In the genomic region with DNA sequence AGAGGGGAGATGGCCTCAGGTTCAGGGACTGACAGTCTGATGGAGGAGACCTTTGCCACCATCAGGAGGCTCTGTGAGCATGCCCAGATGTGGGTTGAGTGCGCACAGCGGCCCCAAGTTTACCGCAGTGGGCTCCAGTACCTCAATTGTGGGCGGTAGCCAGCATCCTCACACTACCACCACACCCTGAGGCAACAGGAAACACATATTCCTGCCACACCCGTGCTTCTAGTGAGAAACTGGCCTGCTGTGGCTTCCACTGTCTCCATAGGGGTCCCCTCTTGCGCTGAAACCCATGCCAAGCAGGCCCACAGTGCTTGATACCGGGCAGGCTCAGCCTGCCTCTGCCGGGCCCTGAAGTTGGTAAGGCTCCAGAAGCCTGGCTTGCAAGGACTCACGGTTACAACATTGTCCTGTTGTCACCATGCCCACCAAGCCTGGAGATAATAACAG, we compare ENCODE assay signal across 8 mouse cellular contexts. TPM values are rescaled to one million over a fixed set of nuclear protein-coding genes. Genes with fewer than 3 reads are reported as not detected.
DNase-seq lines count a peak whose midpoint lies in the region; ATAC-seq and TF ChIP-seq lines count a peak whose summit lies in the region.

No protein-coding gene starts in this region.

- H3K36me3 ChIP-seq in MEL (ENCODE audit: control insufficient read depth in 1 of 2, insufficient read depth in 2 of 2, low read length in 2 of 2), result peaks cover 0 to 18% of the 10 kb centered on the region in 2 experiments; a peak in 2 of 4 replicates
- no peaks in the 10 kb centered on the region for H3K36me3 ChIP-seq in limb, embryonic 15.5 days
- no peaks in the 10 kb centered on the region for H3K36me3 ChIP-seq in midbrain, embryonic 16.5 days (ENCODE audit: control insufficient read depth, insufficient read depth, low read length)

- peak overlapping the region; percentile 62 to 68 for H3K4me3 ChIP-seq in MEL (ENCODE audit: control insufficient read depth in 1 of 2, insufficient read depth in 1 of 2, low read depth in 2 of 2, low read length in 2 of 2)
- no peak overlapping the region for H3K4me3 ChIP-seq in limb, embryonic 15.5 days
- no peak overlapping the region for H3K4me3 ChIP-seq in midbrain, embryonic 16.5 days (ENCODE audit: low read depth, low read length)

- no peak for TF ChIP-seq RAD21 in MEL (IDR thresholded peaks at IDR 0.05; ENCODE audit: low read depth, low read length)

- H3K27me3 ChIP-seq in MEL (ENCODE audit: control insufficient read depth in 1 of 2, insufficient read depth in 2 of 2, low read length in 2 of 2), result no peaks in the 10 kb centered on the region
- H3K27me3 ChIP-seq in limb, embryonic 15.5 days, result no peaks in the 10 kb centered on the region
- no peaks in the 10 kb centered on the region for H3K27me3 ChIP-seq in midbrain, embryonic 16.5 days (ENCODE audit: control insufficient read depth, insufficient read depth, low read depth, low read length)

- TF ChIP-seq CTCF in MEL (IDR thresholded peaks at IDR 0.05 in 2 of 3, conservative IDR thresholded peaks at IDR 0.05 in 1 of 3; ENCODE audit: control insufficient read depth in 1 of 3, insufficient read depth in 1 of 3, low read depth in 2 of 3, low read length in 3 of 3, poor library complexity in 1 of 3, severe bottlenecking in 1 of 3), result no peak

- 45% methylated on average over 9 of the region's 9 CpGs for WGBS in limb, embryonic 15.5 days
- WGBS in midbrain, embryonic 16.5 days, result 52% methylated on average over 9 of the region's 9 CpGs

- H3K9me3 ChIP-seq in MEL (replicated peaks; ENCODE audit: insufficient read depth, low read length), result no peaks in the 10 kb centered on the region
- no peaks in the 10 kb centered on the region for H3K9me3 ChIP-seq in limb, embryonic 15.5 days
- H3K9me3 ChIP-seq in midbrain, embryonic 16.5 days (replicated peaks; ENCODE audit: control insufficient read depth, low read length, poor library complexity, severe bottlenecking), result no peaks in the 10 kb centered on the region

- H3K4me1 ChIP-seq in MEL (ENCODE audit: control insufficient read depth in 1 of 2, insufficient read depth in 2 of 2, low read length in 2 of 2), result peaks cover 9 to 29% of the 10 kb centered on the region in 2 experiments
- H3K4me1 ChIP-seq in limb, embryonic 15.5 days, result peaks cover 62% of the 10 kb centered on the region
- peaks cover 9% of the 10 kb centered on the region for H3K4me1 ChIP-seq in midbrain, embryonic 16.5 days (ENCODE audit: control insufficient read depth, insufficient read depth, low read length)

- ATAC-seq in limb, embryonic 15.5 days (ENCODE audit: insufficient number of reproducible peaks, low FRiP score, low TSS enrichment, low read depth), result no peak; the same call in 1 of the 2 replicates
- peak; percentile 56 for ATAC-seq in neutrophil, adult 5-6 weeks (ENCODE audit: extremely low read depth, insufficient number of reproducible peaks, low FRiP score, poor library complexity, severe bottlenecking)
- ATAC-seq in midbrain, embryonic 16.5 days, result no peak

- H3K4me2 ChIP-seq in limb, embryonic 15.5 days, result peak overlapping the region; percentile 1; the same call in 1 of the 2 replicates
- H3K4me2 ChIP-seq in midbrain, embryonic 16.5 days (ENCODE audit: low read length), result no peak overlapping the region

- peak; percentile 78 for DNase-seq in adrenal gland, postnatal 14 days
- DNase-seq in adrenal gland, adult 18-20 months (ENCODE audit: low spot score in 2 of 2), result no peak
- DNase-seq in MEL (ENCODE audit: low read depth, low spot score), result peak; percentile 87
- peak; percentile 48 for DNase-seq in heart, adult 8-10 months (ENCODE audit: low spot score)
- no peak for DNase-seq in embryo, embryonic 10 days (ENCODE audit: low spot score)

- peak overlapping the region; percentile 94 for H3K27ac ChIP-seq in MEL (ENCODE audit: control insufficient read depth, low read depth, low read length)
- H3K27ac ChIP-seq in limb, embryonic 15.5 days, result peak overlapping the region; percentile 73
- H3K27ac ChIP-seq in midbrain, embryonic 16.5 days (ENCODE audit: low read length), result no peak overlapping the region

- TF ChIP-seq EP300 in MEL (IDR thresholded peaks at IDR 0.05; ENCODE audit: low read depth in 1 of 2, low read length in 2 of 2), result peak in 1 of 2 experiments; percentile 48; a peak in 2 of 4 replicates

- H3K9ac ChIP-seq in MEL (ENCODE audit: control insufficient read depth, low read depth, low read length, poor library complexity, severe bottlenecking), result peak overlapping the region; percentile 73
- H3K9ac ChIP-seq in limb, embryonic 15.5 days, result no peak overlapping the region
- H3K9ac ChIP-seq in midbrain, embryonic 16.5 days (ENCODE audit: low read depth, low read length), result no peak overlapping the region

- no peaks in the 10 kb centered on the region; the same call in 1 of the 2 replicates for H3K79me2 ChIP-seq in MEL (ENCODE audit: control insufficient read depth, insufficient read depth, low read length, poor library complexity)

- TF ChIP-seq POLR2A in MEL (IDR thresholded peaks at IDR 0.05; ENCODE audit: control insufficient read depth in 1 of 2, insufficient read depth in 1 of 2, low read depth in 1 of 2, low read length in 2 of 2, poor library complexity in 1 of 2), result peak; percentile 15 to 60; a peak in 3 of 4 replicates

TF ChIP-seq in MEL, 35 proteins besides CTCF, POLR2A, EP300 and RAD21 (continues in another document):
- TF ChIP-seq USF2 (IDR thresholded peaks at IDR 0.05; ENCODE audit: borderline replicate concordance in 1 of 2, insufficient read depth in 1 of 2, low read depth in 1 of 2, low read length in 2 of 2) (no peak), MAX (IDR thresholded peaks at IDR 0.05; ENCODE audit: low read length) (0 out of 2 replicates have a peak, but pooled peaks have one; percentile 17), CHD2 (IDR thresholded peaks at IDR 0.05; ENCODE audit: low read length) (no peak), MEF2A (IDR thresholded peaks at IDR 0.05; ENCODE audit: extremely low read depth, insufficient replicate concordance, low read depth, low read length, poor library complexity, severe bottlenecking) (no peak), POLR2AphosphoS2 (IDR thresholded peaks at IDR 0.05; ENCODE audit: low read length) (no peak), BHLHE40 (IDR thresholded peaks at IDR 0.05; ENCODE audit: borderline replicate concordance, low read depth, low read length) (no peak), MXI1 (IDR thresholded peaks at IDR 0.05; ENCODE audit: low read depth, low read length) (no peak), UBTF (IDR thresholded peaks at IDR 0.05; ENCODE audit: borderline replicate concordance, insufficient read depth, low read depth, low read length) (no peak), POLR2AphosphoS5 (IDR thresholded peaks at IDR 0.05; ENCODE audit: borderline replicate concordance, low read depth, low read length) (no peak), NRF1 (IDR thresholded peaks at IDR 0.05; ENCODE audit: insufficient read depth, low read depth, low read length, poor library complexity, severe bottlenecking) (peak; percentile 65), SIN3A (IDR thresholded peaks at IDR 0.05; ENCODE audit: low read length) (peak; percentile 69; the same call in 1 of the 2 replicates), ZKSCAN1 (IDR thresholded peaks at IDR 0.05; ENCODE audit: low read depth, low read length) (no peak), CHD1 (IDR thresholded peaks at IDR 0.05; ENCODE audit: low read depth, low read length) (no peak), E2F4 (IDR thresholded peaks at IDR 0.05; ENCODE audit: borderline replicate concordance, low read depth, low read length) (no peak), USF1 (IDR thresholded peaks at IDR 0.05; ENCODE audit: low read depth, low read length) (no peak), RCOR1 (IDR thresholded peaks at IDR 0.05; ENCODE audit: low read depth, low read length) (no peak; the same call in 1 of the 2 replicates), SMC3 (IDR thresholded peaks at IDR 0.05; ENCODE audit: low read depth, low read length) (no peak), TAL1 (IDR thresholded peaks at IDR 0.05; ENCODE audit: low read length) (no peak), HCFC1 (IDR thresholded peaks at IDR 0.05; ENCODE audit: low read depth, low read length) (no peak), NELFE (IDR thresholded peaks at IDR 0.05; ENCODE audit: low read depth, low read length) (peak; percentile 12; the same call in 1 of the 2 replicates), ZMIZ1 (IDR thresholded peaks at IDR 0.05; ENCODE audit: low read depth, low read length) (no peak), KAT2A (conservative IDR thresholded peaks at IDR 0.05; ENCODE audit: low read depth, low read length) (no peak), MAZ (IDR thresholded peaks at IDR 0.05; ENCODE audit: low read depth, low read length) (no peak), TBP (IDR thresholded peaks at IDR 0.05; ENCODE audit: low read depth, low read length) (0 out of 2 replicates have a peak, but pooled peaks have one; percentile 11), JUND (IDR thresholded peaks at IDR 0.05; ENCODE audit: low read depth, low read length) (no peak), TCF12 (IDR thresholded peaks at IDR 0.05; ENCODE audit: low read depth, low read length) (no peak), ZNF384 (IDR thresholded peaks at IDR 0.05; ENCODE audit: low read depth, low read length) (no peak)

RNA-seq across cellular contexts. Expression of gene Man1c1, which starts 30.6 kb away (rescaled TPM):
- total RNA-seq in adrenal gland, postnatal 14 days (2021), result 19.6 and 21.5 TPM in 2 replicates
- 10 to 100 TPM; 14.9 to 20.8 TPM for total RNA-seq in adrenal gland, adult 18-20 months (2021)
- 1.6 and 1.9 TPM in 2 replicates for total RNA-seq in MEL (2012; rRNA removed)
- polyA plus RNA-seq in MEL (2012; ENCODE audit: insufficient read depth in 1 of 2, insufficient read length in 2 of 2, low read depth in 1 of 2, low replicate concordance in 2 of 2, missing spikeins in 1 of 2), result 1 to 10 TPM in 1 of 2 experiments, not detected in 1; 5.2 TPM
- total RNA-seq in heart, adult 8-10 months (2022), result 10 to 100 TPM; 22.6 to 26.7 (median 25.3) TPM
- polyA plus RNA-seq in limb, embryonic 15.5 days (2015; fragmentation: Nextera tagmentation; extraction: Ambion mirVana), result 4.7 and 5.6 TPM in 2 replicates
- total RNA-seq in neutrophil, adult 5-6 weeks (2017), result 2.0 and 2.2 TPM in 2 replicates
- 2.9 and 3.2 TPM in 2 replicates for polyA plus RNA-seq in midbrain, embryonic 16.5 days (2015; fragmentation: Nextera tagmentation; extraction: Ambion mirVana)

RNA-seq across cellular contexts. Expression of gene Ldlrap1, which starts 33.2 kb away (rescaled TPM):
- total RNA-seq in adrenal gland, postnatal 14 days (2021), result 46.4 and 53.1 TPM in 2 replicates
- total RNA-seq in adrenal gland, adult 18-20 months (2021), result 10 to 100 TPM; 41.8 to 53.9 TPM
- 16.6 and 24.8 TPM in 2 replicates for total RNA-seq in MEL (2012; rRNA removed)
- polyA plus RNA-seq in MEL (2012; ENCODE audit: insufficient read depth in 1 of 2, insufficient read length in 2 of 2, low read depth in 1 of 2, low replicate concordance in 2 of 2, missing spikeins in 1 of 2), result 10 to 100 TPM in 1 of 2 experiments, not detected in 1; 23.7 TPM
- total RNA-seq in heart, adult 8-10 months (2022), result 10 to 100 TPM; 12.1 to 15.3 (median 13.0) TPM
- 31.8 and 33.9 TPM in 2 replicates for polyA plus RNA-seq in limb, embryonic 15.5 days (2015; fragmentation: Nextera tagmentation; extraction: Ambion mirVana)
- 25.7 and 27.0 TPM in 2 replicates for total RNA-seq in neutrophil, adult 5-6 weeks (2017)
- polyA plus RNA-seq in midbrain, embryonic 16.5 days (2015; fragmentation: Nextera tagmentation; extraction: Ambion mirVana), result 2.1 and 2.4 TPM in 2 replicates

Comparison
In these comparisons a context has a peak if more than half of its experiments do, and no peak if none do; other contexts are left out.
1. DNase-seq: peak in adrenal gland, postnatal 14 days (single experiment), MEL (single experiment) and heart, adult 8-10 months (single experiment); none in adrenal gland, adult 18-20 months (0 of 2) and embryo, embryonic 10 days (single experiment).
2. H3K4me3 ChIP-seq: peak in MEL (2 of 2); none in limb, embryonic 15.5 days (single experiment) and midbrain, embryonic 16.5 days (single experiment).